Mouse (Mus musculus): Measurements from ENCODE around the gene Olfr1242. TPM values are rescaled to one million over a fixed set of nuclear protein-coding genes. Genes with fewer than 3 reads are reported as not detected.

The Olfr1242 gene
- total RNA-seq (2014; rRNA removed; ENCODE audit: low replicate concordance) (not detected in 2 replicates), polyA plus RNA-seq (2015; fragmentation: Nextera tagmentation; extraction: Ambion mirVana) (not detected in 2 replicates)

DNA sequence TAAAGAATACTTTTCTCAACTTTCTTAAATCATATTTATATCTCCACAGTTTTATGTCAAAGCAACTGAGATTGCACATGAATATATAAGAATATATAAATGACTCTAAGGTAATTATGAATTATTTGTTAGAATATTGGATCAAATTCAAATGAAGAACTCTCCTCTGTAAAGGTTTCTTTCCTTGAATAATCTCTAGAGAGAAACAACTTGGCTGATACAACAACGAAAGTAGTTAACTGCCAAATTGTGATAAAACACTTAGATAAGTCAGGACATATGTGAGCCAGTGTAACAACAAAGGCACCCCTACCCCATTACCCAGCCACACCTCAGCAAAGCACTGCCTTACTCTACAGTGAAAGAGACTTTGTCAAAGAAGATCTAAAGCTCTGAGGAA is at the start of gene Olfr1242:
TSS of gene Olfr1242 (minus strand) at position 101 of the 400 bp plus-strand sequence.
- H3K9me3 ChIP-seq (replicated peaks; ENCODE audit: control insufficient read depth, low read length), result no peaks in the 10 kb centered on the region
- no peaks in the 10 kb centered on the region for H3K36me3 ChIP-seq (replicated peaks; ENCODE audit: control insufficient read depth, insufficient read depth, low read length)
- no peaks in the 10 kb centered on the region for H3K27me3 ChIP-seq (ENCODE audit: control insufficient read depth, insufficient read depth, low read length)
- ATAC-seq (ENCODE audit: insufficient read depth, low read depth) (no peak), DNase-seq (ENCODE audit: low spot score) (no peak)
- H3K4me3 ChIP-seq (ENCODE audit: low read depth, low read length), result no peak within 1 kb of the TSS
- no peak within 1 kb of the TSS for H3K4me2 ChIP-seq (ENCODE audit: low read depth, low read length)
- H3K27ac ChIP-seq (ENCODE audit: low read depth), result no peak within 1 kb of the TSS
- no peak within 1 kb of the TSS for H3K9ac ChIP-seq (replicated peaks; ENCODE audit: low read depth, low read length)
- WGBS, result 53% methylated on average over 1 of the region's 1 CpGs
- H3K4me1 ChIP-seq (ENCODE audit: control insufficient read depth, insufficient read depth), result no peaks in the 10 kb centered on the region
- TF ChIP-seq EP300 (IDR thresholded peaks at IDR 0.05; ENCODE audit: low read depth), result no peak
- TF ChIP-seq CTCF (IDR thresholded peaks at IDR 0.05; ENCODE audit: low read depth), result no peak

DNA sequence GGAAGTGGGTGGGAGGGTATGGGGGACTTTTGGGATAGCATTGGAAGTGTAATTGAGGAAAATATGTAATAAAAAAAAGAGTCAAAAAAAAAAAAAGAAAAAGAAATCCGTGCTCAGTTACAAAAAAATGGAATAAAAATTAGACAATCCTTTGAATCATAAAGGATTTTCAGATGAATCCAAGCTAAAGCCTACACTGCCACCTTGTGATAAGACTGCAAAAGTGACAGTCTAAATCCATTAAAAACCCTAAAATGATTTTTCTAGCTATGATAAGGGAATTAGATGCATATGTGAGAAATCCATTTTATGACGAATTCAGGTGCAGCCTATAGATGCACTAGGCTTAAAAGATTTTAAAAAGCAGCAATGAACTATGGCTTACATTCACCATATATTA is 46.4 kb upstream of the Olfr1242 start:
- Histone ChIP-seq H3K4me1 (ENCODE audit: control insufficient read depth, insufficient read depth) (no peaks in the 10 kb centered on the region), H3K36me3 (replicated peaks; ENCODE audit: control insufficient read depth, insufficient read depth, low read length) (no peaks in the 10 kb centered on the region), H3K4me3 (ENCODE audit: low read depth, low read length) (no peak overlapping the region), H3K9me3 (replicated peaks; ENCODE audit: control insufficient read depth, low read length) (no peaks in the 10 kb centered on the region), H3K27me3 (ENCODE audit: control insufficient read depth, insufficient read depth, low read length) (no peaks in the 10 kb centered on the region), H3K27ac (ENCODE audit: low read depth) (no peak overlapping the region), H3K4me2 (ENCODE audit: low read depth, low read length) (no peak overlapping the region), H3K9ac (replicated peaks; ENCODE audit: low read depth, low read length) (no peak overlapping the region)
- TF ChIP-seq CTCF (IDR thresholded peaks at IDR 0.05; ENCODE audit: low read depth), result no peak; the same call in 1 of the 2 replicates
- TF ChIP-seq EP300 (IDR thresholded peaks at IDR 0.05; ENCODE audit: low read depth), result no peak
- ATAC-seq (ENCODE audit: insufficient read depth, low read depth) (no peak), DNase-seq (ENCODE audit: low spot score) (no peak)
- 32% methylated on average over 2 of the region's 2 CpGs for WGBS

DNA sequence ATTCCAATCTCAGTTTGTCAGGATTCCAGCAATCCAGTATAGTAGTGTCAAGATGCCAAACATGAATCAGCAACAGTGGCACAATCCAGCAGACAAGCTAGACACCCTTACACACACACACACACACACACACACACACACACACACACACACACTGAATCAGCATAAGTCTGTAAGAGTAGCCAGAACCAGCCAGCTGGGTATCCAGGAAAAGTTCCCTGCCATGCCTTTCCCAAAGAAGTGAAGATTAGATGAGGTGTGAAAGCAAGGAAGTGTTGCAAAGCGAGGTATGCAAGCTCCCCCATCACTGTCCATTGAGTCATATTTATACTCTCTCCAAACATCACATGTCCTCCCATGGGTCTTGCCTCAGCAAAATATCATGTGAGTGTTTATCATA is 41.8 kb upstream of the Olfr1242 start:
- Histone ChIP-seq H3K4me3 (ENCODE audit: low read depth, low read length) (no peak overlapping the region), H3K4me2 (ENCODE audit: low read depth, low read length) (no peak overlapping the region), H3K9me3 (replicated peaks; ENCODE audit: control insufficient read depth, low read length) (no peaks in the 10 kb centered on the region), H3K27ac (ENCODE audit: low read depth) (no peak overlapping the region), H3K36me3 (replicated peaks; ENCODE audit: control insufficient read depth, insufficient read depth, low read length) (no peaks in the 10 kb centered on the region), H3K27me3 (ENCODE audit: control insufficient read depth, insufficient read depth, low read length) (no peaks in the 10 kb centered on the region), H3K4me1 (ENCODE audit: control insufficient read depth, insufficient read depth) (no peaks in the 10 kb centered on the region), H3K9ac (replicated peaks; ENCODE audit: low read depth, low read length) (no peak overlapping the region)
- TF ChIP-seq CTCF (IDR thresholded peaks at IDR 0.05; ENCODE audit: low read depth), result no peak
- TF ChIP-seq EP300 (IDR thresholded peaks at IDR 0.05; ENCODE audit: low read depth), result no peak
- 33% methylated on average over 1 of the region's 1 CpGs for WGBS
- DNase-seq (ENCODE audit: low spot score) (no peak), ATAC-seq (ENCODE audit: insufficient read depth, low read depth) (no peak)

DNA sequence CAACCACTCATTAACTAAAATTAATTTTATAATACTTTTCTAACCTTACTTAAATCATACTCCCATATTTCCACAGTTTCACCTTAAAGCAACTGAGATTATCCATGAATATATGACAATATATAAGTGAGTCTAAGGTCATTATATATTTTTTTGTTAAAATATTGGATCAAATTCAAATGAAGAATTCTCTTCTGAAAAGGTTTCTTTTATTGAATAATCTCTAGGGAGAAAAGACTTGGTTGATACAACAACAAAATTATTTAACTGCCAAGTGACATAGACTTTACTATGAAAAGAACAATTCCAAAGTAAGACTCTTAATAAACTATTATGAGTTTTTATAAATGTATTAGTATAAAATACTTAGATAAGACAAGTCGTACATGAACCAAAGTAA is 33.3 kb upstream of the Olfr1242 start, which contains the start of gene Olfr1243:
TSS of gene Olfr1243 (minus strand) at position 101 of the 400 bp plus-strand sequence.
- H3K9me3 ChIP-seq (replicated peaks; ENCODE audit: control insufficient read depth, low read length), result no peaks in the 10 kb centered on the region
- DNase-seq (ENCODE audit: low spot score) (no peak), ATAC-seq (ENCODE audit: insufficient read depth, low read depth) (no peak)
- no peak for TF ChIP-seq CTCF (IDR thresholded peaks at IDR 0.05; ENCODE audit: low read depth)
- TF ChIP-seq EP300 (IDR thresholded peaks at IDR 0.05; ENCODE audit: low read depth), result no peak
- 73% methylated on average over 1 of the region's 1 CpGs for WGBS
- no peaks in the 10 kb centered on the region for H3K36me3 ChIP-seq (replicated peaks; ENCODE audit: control insufficient read depth, insufficient read depth, low read length)
- no peak within 1 kb of the TSS for H3K4me3 ChIP-seq (ENCODE audit: low read depth, low read length)
- H3K4me2 ChIP-seq (ENCODE audit: low read depth, low read length), result no peak within 1 kb of the TSS
- H3K27ac ChIP-seq (ENCODE audit: low read depth), result no peak within 1 kb of the TSS
- H3K27me3 ChIP-seq (ENCODE audit: control insufficient read depth, insufficient read depth, low read length), result no peaks in the 10 kb centered on the region
- no peak within 1 kb of the TSS for H3K9ac ChIP-seq (replicated peaks; ENCODE audit: low read depth, low read length)
- no peaks in the 10 kb centered on the region for H3K4me1 ChIP-seq (ENCODE audit: control insufficient read depth, insufficient read depth)

DNA sequence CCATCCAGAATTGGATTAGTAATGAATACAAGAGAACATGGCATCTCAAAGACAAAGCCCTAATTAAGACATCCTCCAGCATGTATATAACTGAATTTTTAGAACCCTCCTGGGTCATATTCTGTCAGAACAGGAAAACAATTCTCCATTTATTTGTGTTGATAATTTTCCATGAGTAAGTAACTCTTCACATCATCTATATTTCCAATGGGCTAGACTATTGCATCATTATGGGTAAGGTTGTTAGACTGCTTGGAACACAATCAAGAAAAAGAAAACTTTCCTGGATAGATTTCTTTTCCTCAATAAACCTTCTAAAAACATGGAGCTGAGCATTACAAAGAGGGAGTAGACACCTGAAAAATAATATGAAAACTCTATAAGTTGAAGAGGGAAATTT is 11.1 kb downstream of the Olfr1242 start, which contains the start of gene Olfr1241:
TSS of gene Olfr1241 (minus strand) at position 101 of the 400 bp plus-strand sequence.
- no peaks in the 10 kb centered on the region for H3K27me3 ChIP-seq (ENCODE audit: control insufficient read depth, insufficient read depth, low read length)
- ATAC-seq (ENCODE audit: insufficient read depth, low read depth) (no peak), DNase-seq (ENCODE audit: low spot score) (no peak)
- no peak within 1 kb of the TSS for H3K4me2 ChIP-seq (ENCODE audit: low read depth, low read length)
- H3K4me1 ChIP-seq (ENCODE audit: control insufficient read depth, insufficient read depth), result no peaks in the 10 kb centered on the region
- H3K9ac ChIP-seq (replicated peaks; ENCODE audit: low read depth, low read length), result no peak within 1 kb of the TSS
- no peak within 1 kb of the TSS for H3K27ac ChIP-seq (ENCODE audit: low read depth)
- TF ChIP-seq EP300 (IDR thresholded peaks at IDR 0.05; ENCODE audit: low read depth) (no peak), CTCF (IDR thresholded peaks at IDR 0.05; ENCODE audit: low read depth) (no peak)
- H3K4me3 ChIP-seq (ENCODE audit: low read depth, low read length), result no peak within 1 kb of the TSS
- no peaks in the 10 kb centered on the region for H3K36me3 ChIP-seq (replicated peaks; ENCODE audit: control insufficient read depth, insufficient read depth, low read length)
- H3K9me3 ChIP-seq (replicated peaks; ENCODE audit: control insufficient read depth, low read length), result no peaks in the 10 kb centered on the region

DNA sequence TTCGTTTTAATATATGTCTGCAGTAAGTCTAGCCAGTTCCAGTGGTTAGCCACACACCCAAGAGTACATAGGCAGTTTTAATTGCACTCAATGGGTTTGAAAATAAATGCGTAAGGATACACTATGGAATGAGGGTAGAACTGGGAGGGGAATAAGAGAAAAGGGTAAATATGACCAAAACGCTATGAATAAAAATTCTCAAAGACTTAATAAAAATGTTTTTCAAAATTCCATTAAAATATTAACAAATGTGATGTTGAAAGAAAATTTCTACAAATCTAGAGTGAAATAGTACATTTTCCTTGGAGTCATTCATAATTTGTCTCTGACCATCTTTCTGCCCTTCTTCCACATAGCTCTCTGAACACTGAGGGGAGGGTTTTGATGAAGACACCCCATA is 55.2 kb downstream of the Olfr1242 start, which contains the start of gene Olfr1240:
TSS of gene Olfr1240 (minus strand) at position 101 of the 400 bp plus-strand sequence.
- Histone ChIP-seq H3K9me3 (replicated peaks; ENCODE audit: control insufficient read depth, low read length) (no peaks in the 10 kb centered on the region), H3K4me2 (ENCODE audit: low read depth, low read length) (no peak within 1 kb of the TSS), H3K4me3 (ENCODE audit: low read depth, low read length) (no peak within 1 kb of the TSS), H3K27ac (ENCODE audit: low read depth) (no peak within 1 kb of the TSS), H3K27me3 (ENCODE audit: control insufficient read depth, insufficient read depth, low read length) (no peaks in the 10 kb centered on the region), H3K36me3 (replicated peaks; ENCODE audit: control insufficient read depth, insufficient read depth, low read length) (no peaks in the 10 kb centered on the region), H3K9ac (replicated peaks; ENCODE audit: low read depth, low read length) (no peak within 1 kb of the TSS), H3K4me1 (ENCODE audit: control insufficient read depth, insufficient read depth) (no peaks in the 10 kb centered on the region)
- DNase-seq (ENCODE audit: low spot score), result no peak
- TF ChIP-seq EP300 (IDR thresholded peaks at IDR 0.05; ENCODE audit: low read depth) (no peak), CTCF (IDR thresholded peaks at IDR 0.05; ENCODE audit: low read depth) (no peak)
- no peak for ATAC-seq (ENCODE audit: insufficient read depth, low read depth)
- 61% methylated on average over 3 of the region's 3 CpGs for WGBS

Other genes with a start within 250 kb of the Olfr1242 start
- not detected in 2 replicates for gene Olfr1228, start 244.3 kb downstream of the Olfr1242 start, total RNA-seq (2014; rRNA removed; ENCODE audit: low replicate concordance)
- not detected in 2 replicates for gene Olfr1228, start 244.3 kb downstream of the Olfr1242 start, polyA plus RNA-seq (2015; fragmentation: Nextera tagmentation; extraction: Ambion mirVana)
- gene Olfr1229, start 210.3 kb downstream of the Olfr1242 start, total RNA-seq (2014; rRNA removed; ENCODE audit: low replicate concordance), result not detected in 2 replicates
- not detected in 2 replicates for gene Olfr1229, start 210.3 kb downstream of the Olfr1242 start, polyA plus RNA-seq (2015; fragmentation: Nextera tagmentation; extraction: Ambion mirVana)
- not detected in 2 replicates for gene Olfr1230, start 201.1 kb downstream of the Olfr1242 start, total RNA-seq (2014; rRNA removed; ENCODE audit: low replicate concordance)
- gene Olfr1230, start 201.1 kb downstream of the Olfr1242 start, polyA plus RNA-seq (2015; fragmentation: Nextera tagmentation; extraction: Ambion mirVana), result not detected in 2 replicates
- gene Olfr1231, start 191.3 kb downstream of the Olfr1242 start, total RNA-seq (2014; rRNA removed; ENCODE audit: low replicate concordance), result not detected in 2 replicates
- gene Olfr1231, start 191.3 kb downstream of the Olfr1242 start, polyA plus RNA-seq (2015; fragmentation: Nextera tagmentation; extraction: Ambion mirVana), result not detected in 2 replicates
- not detected in 2 replicates for gene Olfr1232, start 168.7 kb downstream of the Olfr1242 start, total RNA-seq (2014; rRNA removed; ENCODE audit: low replicate concordance)
- not detected in 2 replicates for gene Olfr1232, start 168.7 kb downstream of the Olfr1242 start, polyA plus RNA-seq (2015; fragmentation: Nextera tagmentation; extraction: Ambion mirVana)
- gene Olfr1233, start 155.9 kb downstream of the Olfr1242 start, total RNA-seq (2014; rRNA removed; ENCODE audit: low replicate concordance), result not detected in 2 replicates
- gene Olfr1233, start 155.9 kb downstream of the Olfr1242 start, polyA plus RNA-seq (2015; fragmentation: Nextera tagmentation; extraction: Ambion mirVana), result not detected in 2 replicates
- gene Olfr1234, start 133.5 kb downstream of the Olfr1242 start, total RNA-seq (2014; rRNA removed; ENCODE audit: low replicate concordance), result not detected in 2 replicates
- not detected in 2 replicates for gene Olfr1234, start 133.5 kb downstream of the Olfr1242 start, polyA plus RNA-seq (2015; fragmentation: Nextera tagmentation; extraction: Ambion mirVana)
- not detected in 2 replicates for gene Olfr1238, start 88.7 kb downstream of the Olfr1242 start, total RNA-seq (2014; rRNA removed; ENCODE audit: low replicate concordance)
- not detected in 2 replicates for gene Olfr1238, start 88.7 kb downstream of the Olfr1242 start, polyA plus RNA-seq (2015; fragmentation: Nextera tagmentation; extraction: Ambion mirVana)
- gene Olfr1239, start 77.9 kb downstream of the Olfr1242 start, total RNA-seq (2014; rRNA removed; ENCODE audit: low replicate concordance), result not detected in 2 replicates
- gene Olfr1239, start 77.9 kb downstream of the Olfr1242 start, polyA plus RNA-seq (2015; fragmentation: Nextera tagmentation; extraction: Ambion mirVana), result not detected in 2 replicates
- gene Olfr1240, start 55.3 kb downstream of the Olfr1242 start, total RNA-seq (2014; rRNA removed; ENCODE audit: low replicate concordance), result not detected in 2 replicates
- gene Olfr1240, start 55.3 kb downstream of the Olfr1242 start, polyA plus RNA-seq (2015; fragmentation: Nextera tagmentation; extraction: Ambion mirVana), result not detected in 2 replicates
- gene Olfr1241, start 11.2 kb downstream of the Olfr1242 start, total RNA-seq (2014; rRNA removed; ENCODE audit: low replicate concordance), result not detected in 2 replicates
- not detected in 2 replicates for gene Olfr1241, start 11.2 kb downstream of the Olfr1242 start, polyA plus RNA-seq (2015; fragmentation: Nextera tagmentation; extraction: Ambion mirVana)
- gene Olfr1243, start 33.2 kb upstream of the Olfr1242 start, total RNA-seq (2014; rRNA removed; ENCODE audit: low replicate concordance), result not detected in 2 replicates
- gene Olfr1243, start 33.2 kb upstream of the Olfr1242 start, polyA plus RNA-seq (2015; fragmentation: Nextera tagmentation; extraction: Ambion mirVana), result not detected in 2 replicates
- not detected in 2 replicates for gene Olfr1245, start 80.1 kb upstream of the Olfr1242 start, total RNA-seq (2014; rRNA removed; ENCODE audit: low replicate concordance)
- gene Olfr1245, start 80.1 kb upstream of the Olfr1242 start, polyA plus RNA-seq (2015; fragmentation: Nextera tagmentation; extraction: Ambion mirVana), result not detected in 2 replicates
- gene Olfr1246, start 94.8 kb upstream of the Olfr1242 start, total RNA-seq (2014; rRNA removed; ENCODE audit: low replicate concordance), result not detected in 2 replicates
- gene Olfr1246, start 94.8 kb upstream of the Olfr1242 start, polyA plus RNA-seq (2015; fragmentation: Nextera tagmentation; extraction: Ambion mirVana), result not detected in 2 replicates
- gene Olfr1247, start 115.8 kb upstream of the Olfr1242 start, total RNA-seq (2014; rRNA removed; ENCODE audit: low replicate concordance), result not detected in 2 replicates
- gene Olfr1247, start 115.8 kb upstream of the Olfr1242 start, polyA plus RNA-seq (2015; fragmentation: Nextera tagmentation; extraction: Ambion mirVana), result not detected in 2 replicates
- not detected in 2 replicates for gene Olfr1248, start 119.9 kb upstream of the Olfr1242 start, total RNA-seq (2014; rRNA removed; ENCODE audit: low replicate concordance)
- gene Olfr1248, start 119.9 kb upstream of the Olfr1242 start, polyA plus RNA-seq (2015; fragmentation: Nextera tagmentation; extraction: Ambion mirVana), result not detected in 2 replicates
- gene Olfr1249, start 136.6 kb upstream of the Olfr1242 start, total RNA-seq (2014; rRNA removed; ENCODE audit: low replicate concordance), result not detected in 2 replicates
- gene Olfr1249, start 136.6 kb upstream of the Olfr1242 start, polyA plus RNA-seq (2015; fragmentation: Nextera tagmentation; extraction: Ambion mirVana), result not detected in 2 replicates
- not detected in 2 replicates for gene Olfr1250, start 163.1 kb upstream of the Olfr1242 start, total RNA-seq (2014; rRNA removed; ENCODE audit: low replicate concordance)
- not detected in 2 replicates for gene Olfr1250, start 163.1 kb upstream of the Olfr1242 start, polyA plus RNA-seq (2015; fragmentation: Nextera tagmentation; extraction: Ambion mirVana)
- not detected in 2 replicates for gene Olfr1251, start 173.6 kb upstream of the Olfr1242 start, total RNA-seq (2014; rRNA removed; ENCODE audit: low replicate concordance)
- gene Olfr1251, start 173.6 kb upstream of the Olfr1242 start, polyA plus RNA-seq (2015; fragmentation: Nextera tagmentation; extraction: Ambion mirVana), result not detected in 2 replicates
- gene Olfr1252, start 226.7 kb upstream of the Olfr1242 start, total RNA-seq (2014; rRNA removed; ENCODE audit: low replicate concordance), result not detected in 2 replicates
- not detected in 2 replicates for gene Olfr1252, start 226.7 kb upstream of the Olfr1242 start, polyA plus RNA-seq (2015; fragmentation: Nextera tagmentation; extraction: Ambion mirVana)

Data from heart, postnatal 0 days (tissue).